Mouse (Mus musculus) layer of hippocampus, adult 11-12 months (tissue): ENCODE measurements at regions not wholly inside any gene's neighbourhood (a gene's known extent, or its start where the extent isn't known, plus 50 kb on each side); places are given as distances from the start of the nearest gene placed in this dataset.
A peak's percentile ranks its signal among the peaks of the same experiment; 100 is the strongest.

Experiments
- DNase-seq: peaks from one replicate; pipeline ENCODE4 v3.0.0; 2022; ENCODE audit warnings: low spot score

DNA sequence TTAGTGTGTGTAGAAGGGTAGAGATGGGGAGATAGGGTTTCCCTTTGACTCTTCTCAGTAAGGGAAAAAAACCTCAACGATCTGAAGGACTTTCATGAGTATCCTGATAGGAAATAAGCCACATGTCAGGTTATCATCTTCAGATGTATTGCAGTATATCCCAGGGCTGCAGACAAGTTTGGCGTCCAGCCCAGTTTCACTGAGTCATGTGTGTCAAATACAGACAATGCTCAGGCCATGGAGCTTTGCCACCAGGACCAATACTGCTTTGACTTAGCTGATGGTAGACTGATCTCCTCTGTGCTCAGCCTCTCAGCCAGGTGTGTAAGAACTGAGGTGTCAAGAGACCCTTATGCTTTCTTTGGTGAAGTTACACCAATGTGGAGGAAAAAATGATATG is 62.9 kb downstream of the Cst10 start:
- no peak for DNase-seq

DNA sequence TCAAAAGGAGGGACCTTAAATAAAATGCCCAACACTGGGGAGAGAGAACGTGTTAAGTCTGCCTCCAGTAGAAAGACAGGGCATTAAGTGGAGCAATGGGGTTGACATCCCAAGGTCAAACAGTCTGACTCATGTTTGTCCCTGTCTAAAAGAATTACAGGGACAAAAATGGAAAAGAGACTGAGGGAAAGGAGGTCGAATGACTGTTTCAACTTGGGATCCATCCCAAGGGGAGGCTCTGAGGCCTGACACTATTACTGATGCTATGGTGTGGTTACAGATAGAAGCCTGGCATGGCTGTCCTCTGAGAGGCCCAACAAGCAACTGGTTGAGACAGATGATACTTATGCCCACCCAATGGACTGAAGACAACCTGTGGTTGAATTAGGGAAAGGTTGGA is 67.6 kb downstream of the Cst10 start:
- DNase-seq, result no peak

DNA sequence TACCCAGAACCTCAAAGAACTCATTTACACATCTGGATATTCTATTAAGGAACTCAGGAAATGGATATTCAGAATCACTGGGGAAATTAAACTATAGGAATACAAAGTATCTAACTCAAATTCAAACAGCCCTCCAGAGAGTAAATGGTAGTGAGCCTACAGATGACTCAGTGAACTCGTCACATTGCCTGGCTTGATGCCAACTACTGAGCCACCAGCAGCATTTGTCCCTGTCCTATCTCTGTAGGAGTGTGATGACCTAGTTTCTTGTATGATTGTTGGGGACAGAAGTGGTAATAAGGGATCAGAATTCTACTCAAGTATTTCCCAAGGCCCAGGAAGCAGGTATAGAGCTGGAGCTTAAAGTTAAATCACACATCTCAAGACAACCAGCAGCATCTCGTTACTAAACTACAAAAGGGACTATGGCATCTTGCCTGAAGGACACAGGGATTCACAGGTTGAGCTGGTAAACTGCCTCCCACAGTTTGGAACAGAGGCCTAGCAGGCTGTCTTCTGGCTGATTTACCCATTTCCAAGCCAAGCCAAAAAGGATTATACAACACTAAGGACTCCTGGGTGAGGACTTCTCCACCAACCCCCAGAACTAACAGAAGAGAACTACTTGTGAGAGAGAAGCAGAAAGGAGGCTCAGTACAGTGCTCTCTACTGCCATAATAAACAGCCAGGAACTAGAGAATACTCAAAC is 88.6 kb downstream of the Cst10 start:
- DNase-seq, result peak; percentile 19

DNA sequence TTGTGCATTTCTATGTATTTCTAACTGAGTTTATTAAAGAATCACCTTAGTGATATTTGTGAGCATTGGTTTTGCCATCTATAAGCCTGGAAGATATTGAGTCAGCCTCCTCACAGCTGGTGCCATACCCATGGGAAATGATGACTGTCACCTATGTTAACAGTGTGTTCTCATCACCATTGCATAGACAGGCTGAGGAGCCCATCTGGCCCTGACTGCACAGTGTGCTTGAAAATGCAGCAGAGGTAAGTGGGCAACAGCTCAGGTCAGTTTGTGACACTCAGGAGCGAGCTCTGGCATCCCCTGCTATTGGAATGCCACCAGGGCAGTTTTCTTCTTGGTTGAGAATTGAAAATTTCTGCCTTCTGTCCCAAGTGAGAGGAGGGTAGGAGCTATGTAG is 108.0 kb downstream of the Cst10 start:
- no peak for DNase-seq

DNA sequence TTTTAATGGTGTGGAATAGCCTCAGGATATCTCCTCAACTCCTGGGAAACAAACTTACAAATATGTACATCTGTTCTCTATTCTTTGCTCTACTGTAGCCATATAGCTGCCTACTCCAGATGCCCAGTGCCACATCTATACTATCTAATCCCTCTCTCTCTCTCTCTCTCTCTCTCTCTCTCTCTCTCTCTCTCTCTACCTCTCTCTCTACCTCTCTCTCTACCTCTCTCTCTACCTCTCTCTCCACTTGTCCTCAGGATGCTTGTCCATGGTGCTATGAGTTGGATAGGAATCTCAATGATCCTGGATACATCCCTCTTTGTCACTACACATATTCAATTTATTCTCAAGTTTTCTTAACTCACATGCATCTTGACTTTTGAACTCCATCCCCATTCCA is 119.6 kb downstream of the Cst10 start:
- DNase-seq, result no peak

DNA sequence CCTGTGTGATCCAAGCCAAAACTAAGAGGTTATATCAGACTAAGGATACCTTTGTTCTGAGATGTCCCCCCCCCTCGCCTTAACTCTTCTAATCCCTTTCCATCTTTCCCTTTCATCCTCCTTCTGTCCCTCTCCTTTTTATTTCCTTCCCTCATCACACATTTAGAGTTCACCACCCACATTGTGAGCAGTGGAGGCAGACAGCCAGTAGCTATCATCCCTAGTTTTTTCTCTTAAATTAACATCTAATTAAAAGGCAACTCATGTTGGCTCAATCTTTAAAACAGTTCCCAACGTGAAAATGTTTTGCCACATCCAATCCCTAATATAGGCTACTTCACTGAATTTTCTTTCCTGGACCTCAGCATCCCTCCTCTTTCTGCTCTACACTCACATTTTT is 138.0 kb downstream of the Cst10 start:
- no peak for DNase-seq

DNA sequence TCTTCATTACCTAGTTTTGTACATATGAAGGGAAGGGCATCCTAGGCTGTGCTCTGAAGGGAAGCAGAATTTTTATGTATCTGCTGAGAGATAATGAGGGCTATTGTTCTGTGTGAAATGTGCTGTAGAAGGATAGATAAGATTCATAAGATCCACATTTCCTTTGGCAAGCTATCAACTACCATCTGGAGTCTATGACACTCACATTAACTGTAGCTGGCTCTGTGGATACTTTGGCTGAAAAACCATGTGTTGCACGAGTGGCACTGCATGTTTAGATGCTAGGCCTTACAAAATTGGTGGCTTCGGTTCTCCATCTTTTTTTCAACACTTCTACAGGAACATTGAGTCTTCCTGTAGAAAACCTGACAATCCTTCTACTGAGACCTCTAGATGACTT is 140.9 kb downstream of the Cst10 start:
- DNase-seq, result peak; percentile 4

DNA sequence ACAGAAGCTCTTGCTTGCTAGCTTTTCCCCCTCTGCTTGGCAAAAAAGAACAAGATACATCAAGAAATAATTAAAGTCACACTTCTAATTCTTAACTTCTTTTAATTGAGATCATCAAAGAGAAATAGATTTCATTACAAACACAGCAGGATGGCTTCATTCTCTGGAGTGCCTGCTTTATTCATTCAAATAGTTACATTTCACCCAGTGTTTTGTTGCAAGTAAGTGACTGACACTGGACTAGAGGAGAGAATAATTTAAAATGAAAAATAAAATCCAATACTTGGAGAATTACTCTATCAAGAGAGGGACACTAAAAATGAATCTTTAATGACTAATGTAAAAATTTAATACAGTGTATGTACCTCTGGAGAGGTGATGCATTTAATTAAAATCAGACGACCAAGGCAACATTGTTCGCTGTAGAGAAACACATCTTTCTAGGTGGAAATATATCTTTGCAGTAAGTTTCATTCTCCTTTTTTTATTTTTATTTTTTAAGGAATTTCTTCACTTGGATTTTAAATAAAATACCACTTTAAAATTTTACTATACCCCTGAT is 141.9 kb downstream of the Cst10 start:
- no peak for DNase-seq

DNA sequence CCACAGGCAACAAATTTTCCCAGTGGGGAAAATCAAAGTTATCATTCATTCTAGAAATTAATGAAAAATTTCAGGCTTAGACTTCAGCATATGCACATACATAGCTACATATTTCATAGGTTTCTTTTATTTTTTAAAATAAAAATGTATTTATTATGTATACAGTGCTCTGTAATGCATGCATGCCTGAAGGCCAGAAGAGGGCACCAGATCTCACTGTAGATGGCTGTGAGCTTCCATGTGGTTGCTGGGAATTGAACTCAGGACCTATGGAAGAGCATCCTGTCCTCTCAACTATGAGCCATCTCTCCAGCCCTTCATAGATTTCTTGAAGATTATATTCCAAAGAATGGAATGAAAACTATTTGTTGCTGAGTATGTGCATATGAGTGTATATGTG is 150.4 kb downstream of the Cst10 start:
- no peak for DNase-seq

DNA sequence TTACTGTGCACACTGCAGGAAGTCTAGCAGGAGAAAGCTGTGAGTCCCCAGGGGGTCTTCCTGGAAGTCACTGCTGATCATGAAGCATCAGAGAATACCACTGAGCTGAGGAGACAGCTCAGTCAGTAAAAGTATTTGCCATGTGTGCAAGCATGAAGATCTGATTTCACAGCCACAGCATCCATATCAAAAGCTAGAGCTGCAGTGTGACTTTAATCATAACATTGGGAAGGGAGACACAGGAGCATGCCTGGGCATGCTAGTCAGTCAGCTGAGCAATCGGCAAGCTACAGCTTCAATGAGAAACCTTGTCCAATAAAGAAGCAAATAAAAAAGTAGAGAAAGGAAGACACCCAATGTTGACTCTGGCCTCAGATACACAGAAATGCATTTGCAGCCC is 168.9 kb downstream of the Cst10 start:
- DNase-seq, result no peak

DNA sequence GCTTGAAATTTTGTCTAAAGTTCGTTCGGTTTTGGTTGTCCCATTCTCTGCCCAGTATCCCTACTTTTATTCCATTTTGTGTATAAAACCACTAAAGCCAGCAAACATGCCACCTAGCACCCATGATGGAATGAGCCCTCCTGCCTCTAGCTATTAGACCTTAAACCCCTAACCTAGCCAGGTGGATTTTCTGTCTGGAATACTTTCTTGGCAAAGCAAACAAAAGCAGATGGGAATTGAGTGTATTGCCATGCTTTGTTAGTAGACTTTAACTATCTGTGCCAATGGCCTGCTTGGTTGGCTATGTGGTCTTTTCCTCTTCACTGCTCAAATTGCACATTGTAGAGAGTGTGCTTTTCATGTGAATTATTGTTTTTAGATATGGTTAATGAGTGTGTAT is 197.7 kb downstream of the Cst10 start:
- DNase-seq, result no peak

DNA sequence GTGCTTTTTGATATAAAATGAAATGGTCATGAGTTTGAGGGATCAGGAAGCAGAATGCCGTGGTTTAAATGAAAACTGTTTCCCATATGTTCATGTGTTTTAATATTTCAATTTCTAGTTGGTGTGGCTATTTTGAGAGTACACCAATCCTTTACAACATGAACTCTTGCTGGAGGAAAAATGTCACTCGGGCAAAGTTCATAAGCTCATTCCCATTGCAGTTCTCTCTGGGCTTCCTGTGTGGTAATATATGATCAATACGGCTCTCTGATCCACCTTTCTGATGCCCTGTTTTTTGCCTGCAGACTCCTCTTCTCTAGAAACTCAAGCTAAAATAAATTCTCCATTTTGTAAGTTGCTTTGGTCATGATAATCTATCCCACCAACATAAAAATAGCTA is 208.5 kb downstream of the Cst10 start:
- DNase-seq, result no peak

DNA sequence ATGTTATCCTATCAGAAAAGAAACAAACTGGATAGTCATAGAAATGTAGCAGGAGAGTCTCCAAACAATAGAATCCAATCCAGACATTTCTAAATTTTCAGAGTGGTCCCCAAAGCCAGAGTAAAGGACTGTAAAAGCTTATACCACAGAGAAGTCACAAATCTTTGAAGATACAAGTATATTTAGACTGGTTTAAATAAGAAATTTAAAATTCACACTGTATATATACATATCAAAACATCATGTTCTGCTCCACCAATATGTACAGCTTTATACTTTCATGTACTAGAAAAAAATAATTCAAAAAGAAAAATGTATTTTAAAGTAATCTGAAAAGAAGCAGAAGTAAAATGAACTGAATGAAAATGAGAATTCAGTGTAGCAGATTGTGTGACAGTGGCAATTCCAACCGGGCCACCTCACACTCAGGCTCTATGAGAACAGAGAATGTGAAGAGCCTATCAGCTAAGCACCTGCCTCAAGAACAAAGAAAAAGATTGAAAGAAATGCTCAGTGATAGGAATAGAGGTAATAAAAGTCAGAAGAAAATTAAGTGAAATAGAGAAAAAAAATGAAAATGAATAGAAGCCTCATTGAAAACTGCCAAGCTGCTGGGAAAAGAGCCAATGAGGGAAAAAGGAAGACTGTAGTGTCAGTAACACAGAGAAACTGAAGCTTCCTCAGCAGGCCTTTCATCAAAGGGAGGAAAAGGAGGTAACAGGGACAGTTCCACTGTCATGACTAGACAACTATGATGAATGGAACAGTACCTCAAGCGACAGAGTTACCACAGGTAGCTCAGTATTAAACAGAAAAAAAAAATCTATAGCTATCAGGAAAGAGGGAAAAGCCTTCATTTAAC is 209.5 kb downstream of the Cst10 start:
- no peak for DNase-seq

DNA sequence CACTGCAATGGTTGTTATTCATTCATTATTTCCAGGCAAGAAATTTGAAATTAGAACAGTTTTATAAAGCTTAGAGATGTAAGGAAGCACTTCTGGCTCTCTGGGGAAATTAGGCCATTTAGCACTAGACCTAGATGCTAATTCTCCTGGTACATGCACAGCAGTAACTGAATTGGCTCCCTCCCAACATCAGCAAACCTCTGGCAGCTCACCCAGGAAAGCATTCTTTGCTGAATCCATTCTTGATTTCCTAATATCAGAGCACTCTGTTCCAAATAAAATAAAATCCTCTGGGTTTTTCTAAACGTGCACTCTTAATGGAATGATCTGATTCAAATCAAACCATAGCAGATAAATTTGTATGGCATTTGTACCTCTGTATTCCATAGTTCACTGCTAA is 203.4 kb upstream of the Syndig1 start:
- DNase-seq, result peak; percentile 8

DNA sequence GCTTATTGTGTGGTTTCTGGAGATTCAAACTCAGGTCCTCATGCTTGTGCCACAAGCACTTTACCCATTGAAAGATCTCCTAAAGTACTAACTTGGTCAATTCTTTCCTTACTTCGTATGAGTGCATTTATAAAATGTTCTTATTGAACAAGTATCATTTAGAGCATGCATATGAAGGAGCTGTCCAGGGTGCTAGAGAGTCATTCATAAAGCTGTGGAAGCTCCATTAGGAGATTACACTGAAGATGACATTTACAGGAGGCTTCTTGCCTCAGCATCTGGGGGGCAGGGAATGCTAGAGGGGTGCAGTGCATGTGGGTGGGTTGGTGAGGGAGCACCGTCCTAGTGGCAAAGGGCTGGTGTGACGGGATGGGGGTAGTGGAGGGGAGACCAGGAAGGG is 187.8 kb upstream of the Syndig1 start:
- no peak for DNase-seq

DNA sequence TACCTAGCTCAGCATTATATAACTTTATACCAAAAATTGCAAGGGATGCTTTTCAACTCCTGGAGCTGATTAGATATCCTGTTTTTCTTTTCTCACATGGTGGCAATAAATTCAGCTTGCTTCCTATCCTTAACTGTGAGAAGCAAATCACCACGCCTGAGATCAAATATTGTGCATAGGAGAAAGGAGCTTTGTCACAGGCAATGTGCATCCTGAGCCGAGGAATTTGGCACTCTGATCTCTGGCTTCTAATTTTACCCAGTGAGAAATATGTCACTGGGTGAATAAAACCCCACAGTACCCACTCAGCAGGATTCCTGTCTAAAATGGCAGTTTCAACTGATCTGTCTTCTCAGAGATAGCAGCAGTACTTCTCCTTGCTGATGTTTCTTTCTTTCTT is 177.2 kb upstream of the Syndig1 start:
- no peak for DNase-seq

DNA sequence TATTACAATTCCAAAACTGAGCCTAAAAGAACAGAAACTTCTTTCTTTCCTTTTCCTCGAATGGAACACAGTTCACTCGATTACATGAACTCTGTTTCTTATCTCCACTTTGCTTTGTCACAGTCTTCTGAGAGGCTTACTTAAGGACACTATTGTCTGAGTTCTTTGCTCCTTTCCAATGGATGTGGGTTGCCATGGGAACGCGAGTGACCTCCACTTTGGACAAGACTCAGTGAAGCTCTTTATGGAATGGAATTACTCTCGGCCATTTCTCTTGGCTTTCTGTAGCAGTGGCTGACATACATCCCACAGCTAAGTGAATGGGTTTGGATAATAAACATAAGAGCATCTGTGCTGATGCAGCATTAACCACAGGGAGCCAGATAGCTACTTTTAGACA is 167.9 kb upstream of the Syndig1 start:
- DNase-seq, result no peak

DNA sequence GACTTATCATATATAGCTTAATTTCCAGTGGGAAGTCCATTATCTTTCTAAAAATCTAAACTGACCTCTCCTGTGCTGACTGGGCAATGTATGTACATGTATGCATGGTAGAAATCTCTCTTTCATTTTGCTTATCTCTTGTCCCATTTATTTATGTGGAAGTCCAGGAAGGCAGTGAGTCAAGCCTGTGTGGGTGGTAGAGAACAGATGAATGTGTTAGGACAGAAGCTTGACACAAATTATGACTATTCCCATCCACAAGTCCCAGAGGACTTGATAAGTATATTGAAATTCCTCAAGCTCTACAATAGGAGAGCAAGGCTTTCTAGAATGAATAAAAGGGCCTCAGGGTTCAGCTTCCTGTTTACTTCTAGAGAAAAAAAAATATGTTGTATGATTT is 164.6 kb upstream of the Syndig1 start:
- no peak for DNase-seq

DNA sequence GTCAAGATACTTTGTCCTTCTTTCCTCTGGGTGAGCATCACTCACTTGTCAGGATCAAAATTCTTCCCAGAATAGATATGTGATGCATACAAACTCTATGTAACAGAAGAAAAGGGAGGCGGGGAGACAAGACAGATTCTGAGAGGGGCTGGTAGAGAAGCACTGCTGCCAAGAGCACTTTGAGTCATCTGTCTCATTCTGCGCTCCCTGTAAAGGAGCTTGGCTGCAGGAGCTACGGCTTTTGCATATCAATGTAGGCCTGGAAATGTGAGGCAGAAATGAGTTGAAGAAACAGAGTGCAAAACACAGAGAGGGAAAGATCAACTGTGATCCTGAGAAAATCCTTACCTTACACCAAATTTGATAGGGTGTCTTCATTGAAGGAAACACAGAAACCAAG is 162.6 kb upstream of the Syndig1 start:
- peak; percentile 30 for DNase-seq

DNA sequence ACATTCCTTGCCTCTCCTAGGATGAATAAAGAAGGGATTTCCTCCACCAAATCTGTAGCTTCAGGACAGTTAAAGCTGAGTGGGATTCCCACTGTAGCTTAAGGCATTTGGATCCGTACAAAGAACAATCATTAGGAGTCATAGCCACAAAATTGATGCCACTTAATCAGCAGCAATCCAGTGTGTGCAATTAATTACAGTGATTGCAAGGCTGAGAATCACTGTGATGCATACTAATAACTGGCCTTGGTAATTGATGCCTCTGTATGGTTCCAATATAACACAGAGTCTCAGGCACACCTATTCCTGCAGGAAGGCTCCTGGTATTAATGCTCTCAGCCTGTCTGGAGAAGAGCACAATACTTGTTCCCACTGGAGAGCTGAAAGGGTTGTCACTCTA is 157.1 kb upstream of the Syndig1 start:
- no peak for DNase-seq

DNA sequence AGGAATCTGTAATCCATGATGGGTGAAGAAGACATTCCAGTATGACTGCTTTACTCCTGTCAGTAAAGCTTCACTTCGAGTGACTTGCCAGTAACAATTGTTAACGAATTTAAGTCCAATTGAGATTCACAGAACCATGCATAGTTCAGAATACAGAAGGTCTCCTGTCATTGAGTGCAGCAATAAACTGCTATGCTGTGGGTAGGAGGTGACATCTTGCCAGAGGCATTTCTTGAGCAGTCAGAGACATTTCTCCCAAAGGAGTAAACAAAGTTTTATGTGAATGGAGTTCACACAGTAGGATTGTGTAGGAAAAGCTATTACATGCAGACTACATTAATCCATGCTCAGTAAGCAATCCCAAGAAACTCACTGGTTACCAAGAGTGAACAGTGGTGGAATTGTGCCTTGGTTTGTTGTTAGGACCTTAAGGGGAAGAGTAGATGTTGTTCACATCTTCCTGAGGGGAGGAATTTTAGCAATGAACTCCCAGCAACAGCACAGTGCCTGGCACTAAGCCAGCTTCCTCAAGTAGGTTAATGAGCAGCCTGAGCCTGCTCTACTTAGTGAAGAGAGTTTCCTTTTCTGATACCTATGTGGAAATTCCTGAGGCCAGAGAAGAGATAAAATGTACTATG is 149.1 kb upstream of the Syndig1 start:
- DNase-seq, result no peak

DNA sequence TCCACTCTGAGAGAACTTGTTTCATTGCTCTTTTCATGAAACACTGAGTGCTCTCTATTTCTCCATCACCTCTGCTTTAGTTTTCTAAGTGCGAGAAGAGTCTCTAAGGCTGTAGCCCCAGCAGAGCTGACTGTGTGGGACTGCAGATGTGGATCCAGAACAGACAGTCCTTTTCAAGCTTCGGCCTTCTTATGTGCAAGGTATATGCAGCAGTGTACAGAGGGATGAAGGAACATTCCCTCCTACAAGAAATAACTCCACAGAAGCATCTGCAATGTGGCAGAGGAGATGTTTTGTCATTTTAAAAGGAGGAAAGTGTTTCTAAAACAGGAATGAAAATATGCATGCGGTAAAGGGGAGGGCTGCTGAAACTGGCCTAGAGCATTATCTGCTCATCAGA is 106.7 kb upstream of the Syndig1 start:
- no peak for DNase-seq

DNA sequence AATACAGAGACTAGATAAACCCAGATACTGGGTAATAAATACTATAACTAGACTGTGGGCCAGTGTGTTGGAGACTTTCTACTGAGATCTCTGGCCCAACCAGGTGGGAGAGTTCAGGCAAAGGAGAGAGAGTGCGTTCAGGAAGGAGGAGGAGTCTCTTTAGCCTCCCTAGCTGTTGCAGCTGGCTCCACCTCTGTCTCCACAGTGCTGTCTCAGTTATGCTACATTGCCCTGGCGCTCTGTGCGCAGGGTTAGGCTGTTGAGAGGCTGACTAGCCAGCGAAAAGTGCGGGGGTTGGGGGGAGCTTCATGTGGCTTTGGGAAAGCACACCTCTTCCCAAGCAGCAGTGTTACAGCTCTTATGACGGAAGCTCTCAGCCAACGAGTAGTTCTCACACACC is 104.7 kb upstream of the Syndig1 start:
- DNase-seq, result no peak
